Mouse (Mus musculus) megakaryocyte-erythroid progenitor cell, adult 5 weeks (primary cell): ENCODE data around the gene Olfr711. TPM values are rescaled to one million over a fixed set of nuclear protein-coding genes. Genes with fewer than 3 reads are reported as not detected.

Source experiments
- polyA plus RNA-seq: library from polyadenylated mRNA; stranded (reverse); fragments of >175 nt; gene quantifications from 2 replicates; pipeline ENCODE4 v1.2.3, GENCODE M21; 2012

Olfr711 gene
- polyA plus RNA-seq = not detected in 2 replicates

GRCm38 (mm10) chr7:106975353-106975752 lies at the start of gene Olfr711:
Gene Olfr711, minus strand, starts transcription at chr7:106975453.

DNA sequence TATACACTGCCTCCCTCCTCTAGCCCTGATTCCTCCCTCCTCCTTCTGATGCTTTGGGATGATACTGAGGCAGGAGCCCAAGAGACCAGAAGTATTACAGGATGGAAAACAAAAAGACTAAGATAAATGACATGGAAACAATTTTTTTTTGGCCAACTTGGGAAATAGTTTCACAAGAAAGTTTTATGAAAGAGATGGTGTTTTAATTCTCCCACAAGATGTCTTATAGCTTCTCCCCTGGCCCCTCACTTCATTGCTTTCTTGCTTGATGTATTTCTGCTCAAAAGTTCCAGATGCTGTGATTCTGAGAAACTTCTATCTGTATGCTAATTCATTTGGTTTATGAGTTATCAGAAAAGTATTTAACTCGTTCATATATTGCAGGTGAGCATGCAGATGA lies 30.7 kb upstream of the Olfr711 start, which contains the start of gene Olfr2:
Gene Olfr2, minus strand, starts transcription at position 101 of the 400 bp plus-strand sequence.

GRCm38 (mm10) chr7:106963837-106964236 lies 11.4 kb downstream of the Olfr711 start, which contains the start of gene Olfr6:
Gene Olfr6, minus strand, starts transcription at chr7:106963937.

GRCm38 (mm10) chr7:106948212-106948611 lies 27.0 kb downstream of the Olfr711 start, which contains the start of gene Olfr710:
Gene Olfr710, minus strand, starts transcription at chr7:106948312.

GRCm38 (mm10) chr7:106932119-106932518 lies 43.1 kb downstream of the Olfr711 start, which contains the start of gene Olfr709-ps1:
Gene Olfr709-ps1, minus strand, starts transcription at chr7:106932219.

Other genes with a start within 250 kb of the Olfr711 start
- gene Olfr697, start 233.0 kb downstream of the Olfr711 start, polyA plus RNA-seq = not detected in 2 replicates
- not detected in 2 replicates for gene Olfr698, start 220.1 kb downstream of the Olfr711 start, polyA plus RNA-seq
- 0.18 TPM in 1 of 2 replicates, not detected in the other for gene Olfr699, start 182.3 kb downstream of the Olfr711 start, polyA plus RNA-seq
- gene Olfr700, start 166.6 kb downstream of the Olfr711 start, polyA plus RNA-seq = not detected in 2 replicates
- not detected in 2 replicates for gene Olfr701, start 161.3 kb downstream of the Olfr711 start, polyA plus RNA-seq
- gene Olfr702, start 141.6 kb downstream of the Olfr711 start, polyA plus RNA-seq = not detected in 2 replicates
- gene Olfr703, start 132.1 kb downstream of the Olfr711 start, polyA plus RNA-seq = not detected in 2 replicates
- gene Olfr704, start 112.3 kb downstream of the Olfr711 start, polyA plus RNA-seq = not detected in 2 replicates
- not detected in 2 replicates for gene Olfr705, start 98.6 kb downstream of the Olfr711 start, polyA plus RNA-seq
- gene Olfr706, start 87.3 kb downstream of the Olfr711 start, polyA plus RNA-seq = not detected in 2 replicates
- not detected in 2 replicates for gene Olfr707, start 74.2 kb downstream of the Olfr711 start, polyA plus RNA-seq
- gene Olfr1532-ps1, start 67.5 kb downstream of the Olfr711 start, polyA plus RNA-seq = not detected in 2 replicates
- not detected in 2 replicates for gene Olfr709-ps1, start 43.2 kb downstream of the Olfr711 start, polyA plus RNA-seq
- gene Olfr710, start 27.1 kb downstream of the Olfr711 start, polyA plus RNA-seq = not detected in 2 replicates
- gene Olfr6, start 11.5 kb downstream of the Olfr711 start, polyA plus RNA-seq = not detected in 2 replicates
- 0.10 and 0.13 TPM in 2 replicates for gene Olfr2, start 30.6 kb upstream of the Olfr711 start, polyA plus RNA-seq
- gene Olfr713, start 55.7 kb upstream of the Olfr711 start, polyA plus RNA-seq = 0.01 TPM in 1 of 2 replicates, not detected in the other
- gene Olfr714, start 95.5 kb upstream of the Olfr711 start, polyA plus RNA-seq = not detected in 2 replicates
- not detected in 2 replicates for gene Olfr17, start 117.8 kb upstream of the Olfr711 start, polyA plus RNA-seq
- not detected in 2 replicates for gene Olfr715b, start 134.9 kb upstream of the Olfr711 start, polyA plus RNA-seq
- gene Olfr715, start 155.6 kb upstream of the Olfr711 start, polyA plus RNA-seq = not detected in 2 replicates
- not detected in 2 replicates for gene Olfr716, start 162.9 kb upstream of the Olfr711 start, polyA plus RNA-seq
- gene Nlrp14, start 191.5 kb upstream of the Olfr711 start, polyA plus RNA-seq = 0.02 TPM in 1 of 2 replicates, not detected in the other
- not detected in 2 replicates for gene Rbmxl2, start 234.0 kb upstream of the Olfr711 start, polyA plus RNA-seq